26 mouse cellular contexts compared by ENCODE assay signal in the genomic region with DNA sequence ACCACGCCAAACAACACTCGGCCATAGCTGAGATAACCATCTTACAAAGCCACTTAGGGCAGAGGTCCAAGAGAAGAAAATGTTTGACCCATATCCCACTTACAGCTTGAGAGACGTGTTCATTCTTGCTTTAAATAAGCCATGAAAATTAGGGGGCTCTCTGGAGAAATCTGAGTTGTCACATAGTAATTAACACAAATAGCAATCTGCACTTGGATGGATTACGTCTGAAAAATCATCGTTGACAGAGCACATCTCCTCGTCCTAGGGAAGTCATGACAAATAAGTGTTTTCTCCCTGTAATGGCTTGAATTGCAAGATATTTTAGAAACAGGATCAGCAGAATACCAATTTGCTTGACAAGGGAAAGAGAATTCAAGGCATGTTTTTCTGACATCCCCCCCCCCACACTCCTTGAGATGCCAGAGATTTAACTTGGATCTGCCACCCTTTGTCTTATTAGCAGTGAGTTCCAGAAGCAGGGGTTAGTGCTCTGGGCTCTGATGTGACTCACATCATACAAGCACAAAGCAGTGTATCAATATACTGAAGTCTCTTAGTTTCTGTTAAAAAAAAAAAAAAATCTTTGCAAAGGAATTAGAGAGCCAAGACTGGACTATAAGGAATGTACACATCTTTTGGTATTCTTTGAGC.
A peak's percentile ranks its signal among the peaks of the same experiment; 100 is the strongest.
DNase-seq lines count a peak whose midpoint lies in the region; ATAC-seq and TF ChIP-seq lines count a peak whose summit lies in the region.
"Had no signal": no experiment of that assay in that cellular context is flagged by ENCODE, and none has a peak within 500 bp of the region (broad histone marks: within the 10 kb centered on the region; RNA-seq: fewer than 3 reads in every experiment).

No protein-coding gene starts in this region.

- H3K4me3 ChIP-seq in midbrain, postnatal 0 days (ENCODE audit: low read depth, low read length), result no peak overlapping the region
- H3K4me3 ChIP-seq in midbrain, embryonic 16.5 days (ENCODE audit: low read depth, low read length), result no peak overlapping the region
- no peak overlapping the region for H3K4me3 ChIP-seq in forebrain, postnatal 0 days (ENCODE audit: low read depth, low read length)
- no peak overlapping the region for H3K4me3 ChIP-seq in heart, adult 2 months
- H3K4me3 ChIP-seq in intestine, embryonic 16.5 days (ENCODE audit: low read length), result no peak overlapping the region
- H3K4me3 ChIP-seq: embryonic facial prominence, embryonic 12.5 days; erythroblast, embryonic 14.5 days; heart, embryonic 13.5 days; liver, embryonic 13.5 days; midbrain, embryonic 12.5 days; myocyte; neural tube, embryonic 13.5 days; stomach, embryonic 15.5 days had no signal

- H3K79me2 ChIP-seq in heart, adult 2 months (replicated peaks; ENCODE audit: control insufficient read depth, insufficient read depth, low read length), result no peaks in the 10 kb centered on the region

- H3K9me3 ChIP-seq in midbrain, postnatal 0 days (ENCODE audit: low read length), result no peaks in the 10 kb centered on the region
- no peaks in the 10 kb centered on the region for H3K9me3 ChIP-seq in midbrain, embryonic 16.5 days (replicated peaks; ENCODE audit: control insufficient read depth, low read length, poor library complexity, severe bottlenecking)
- H3K9me3 ChIP-seq in forebrain, postnatal 0 days (ENCODE audit: low read length), result no peaks in the 10 kb centered on the region
- H3K9me3 ChIP-seq in intestine, embryonic 16.5 days (ENCODE audit: control insufficient read depth, low read length), result no peaks in the 10 kb centered on the region
- H3K9me3 ChIP-seq: embryonic facial prominence, embryonic 12.5 days; heart, embryonic 13.5 days; liver, embryonic 13.5 days; midbrain, embryonic 12.5 days; neural tube, embryonic 13.5 days; stomach, embryonic 15.5 days had no signal

- WGBS in midbrain, postnatal 0 days, result 56% methylated on average over 6 of the region's 6 CpGs
- 59% methylated on average over 6 of the region's 6 CpGs for WGBS in midbrain, embryonic 16.5 days
- 21% methylated on average over 6 of the region's 6 CpGs for WGBS in forebrain, postnatal 0 days
- 57% methylated on average over 6 of the region's 6 CpGs for whole genome bisulfite sequencing in heart, adult 2 months
- 69% methylated on average over 6 of the region's 6 CpGs for WGBS in intestine, embryonic 16.5 days

- H3K27me3 ChIP-seq in midbrain, postnatal 0 days (ENCODE audit: insufficient read depth, low read length), result no peaks in the 10 kb centered on the region
- no peaks in the 10 kb centered on the region for H3K27me3 ChIP-seq in midbrain, embryonic 16.5 days (ENCODE audit: control insufficient read depth, insufficient read depth, low read depth, low read length)
- H3K27me3 ChIP-seq in forebrain, postnatal 0 days (ENCODE audit: insufficient read depth, low read length), result no peaks in the 10 kb centered on the region
- H3K27me3 ChIP-seq in heart, adult 2 months (ENCODE audit: control insufficient read depth, insufficient read depth, low read length), result no peaks in the 10 kb centered on the region
- H3K27me3 ChIP-seq in intestine, embryonic 16.5 days (replicated peaks; ENCODE audit: control insufficient read depth, insufficient read depth, low read length), result no peaks in the 10 kb centered on the region
- H3K27me3 ChIP-seq: embryonic facial prominence, embryonic 12.5 days; heart, embryonic 13.5 days; liver, embryonic 13.5 days; midbrain, embryonic 12.5 days; neural tube, embryonic 13.5 days; stomach, embryonic 15.5 days had no signal

- TF ChIP-seq POLR2A in heart, adult 2 months (IDR thresholded peaks at IDR 0.05; ENCODE audit: insufficient read depth, low read depth, low read length), result no peak

- no peak for TF ChIP-seq CTCF in midbrain, postnatal 0 days (IDR thresholded peaks at IDR 0.05)
- TF ChIP-seq CTCF in forebrain, postnatal 0 days (IDR thresholded peaks at IDR 0.05; ENCODE audit: low read depth), result no peak
- no peak for TF ChIP-seq CTCF in heart, adult 2 months (IDR thresholded peaks at IDR 0.05)

- intact Hi-C loops in heart, adult 2 months (cut with DNase I), result no loop called here

- no peak for TF ChIP-seq EP300 in heart, adult 2 months (IDR thresholded peaks at IDR 0.05; ENCODE audit: insufficient read depth, low read depth, low read length)

- no peak overlapping the region for H3K9ac ChIP-seq in midbrain, postnatal 0 days (replicated peaks; ENCODE audit: low read length, poor library complexity, severe bottlenecking)
- no peak overlapping the region for H3K9ac ChIP-seq in midbrain, embryonic 16.5 days (ENCODE audit: low read depth, low read length)
- H3K9ac ChIP-seq in forebrain, postnatal 0 days, result no peak overlapping the region
- H3K9ac ChIP-seq in heart, adult 2 months (ENCODE audit: low read depth, low read length), result no peak overlapping the region
- no peak overlapping the region for H3K9ac ChIP-seq in intestine, embryonic 16.5 days (ENCODE audit: low read depth, low read length)
- H3K9ac ChIP-seq: embryonic facial prominence, embryonic 12.5 days; heart, embryonic 13.5 days; liver, embryonic 13.5 days; midbrain, embryonic 12.5 days; neural tube, embryonic 13.5 days; stomach, embryonic 15.5 days had no signal

- DNase-seq in embryo, embryonic 10 days (ENCODE audit: low spot score), result peak; percentile 4
- DNase-seq in embryo, embryonic 9.5 days (ENCODE audit: extremely low spot score), result no peak
- DNase-seq in midbrain, postnatal 0 days (ENCODE audit: low spot score), result peak; percentile 48
- DNase-seq in forebrain, postnatal 0 days, result peak; percentile 25
- DNase-seq in heart, adult 2 months, result no peak
- DNase-seq: adrenal gland, postnatal 25 days; cerebellum, adult 11 months; cerebellum, postnatal 14 days; heart, postnatal 14 days; kidney, adult 18-20 months; layer of hippocampus, adult 9-11 months; liver, embryonic 13.5 days; lung, adult 2 months; lung, postnatal 14 days; right cerebral cortex, adult 18-20 months; thymus, adult 18-20 months; thymus, postnatal 4 days had no signal

- no peaks in the 10 kb centered on the region for H3K36me3 ChIP-seq in midbrain, postnatal 0 days (ENCODE audit: insufficient read depth, low read length)
- H3K36me3 ChIP-seq in midbrain, embryonic 16.5 days (ENCODE audit: control insufficient read depth, insufficient read depth, low read length), result no peaks in the 10 kb centered on the region
- H3K36me3 ChIP-seq in forebrain, postnatal 0 days (ENCODE audit: insufficient read depth), result no peaks in the 10 kb centered on the region
- H3K36me3 ChIP-seq in heart, adult 2 months (ENCODE audit: control insufficient read depth, insufficient read depth, low read length), result no peaks in the 10 kb centered on the region
- H3K36me3 ChIP-seq in intestine, embryonic 16.5 days (ENCODE audit: control insufficient read depth, insufficient read depth, low read length), result no peaks in the 10 kb centered on the region
- H3K36me3 ChIP-seq: embryonic facial prominence, embryonic 12.5 days; heart, embryonic 13.5 days; liver, embryonic 13.5 days; midbrain, embryonic 12.5 days; neural tube, embryonic 13.5 days; stomach, embryonic 15.5 days had no signal

- no peak overlapping the region for H3K4me2 ChIP-seq in midbrain, postnatal 0 days (ENCODE audit: low read depth, low read length, poor library complexity, severe bottlenecking)
- H3K4me2 ChIP-seq in midbrain, embryonic 16.5 days (ENCODE audit: low read length), result no peak overlapping the region
- H3K4me2 ChIP-seq in forebrain, postnatal 0 days (ENCODE audit: low read depth), result no peak overlapping the region
- no peak overlapping the region for H3K4me2 ChIP-seq in intestine, embryonic 16.5 days (ENCODE audit: low read depth, low read length)
- H3K4me2 ChIP-seq: embryonic facial prominence, embryonic 12.5 days; heart, embryonic 13.5 days; liver, embryonic 13.5 days; midbrain, embryonic 12.5 days; neural tube, embryonic 13.5 days; stomach, embryonic 15.5 days had no signal

- H3K27ac ChIP-seq in midbrain, postnatal 0 days (ENCODE audit: low read depth, low read length), result no peak overlapping the region
- H3K27ac ChIP-seq in midbrain, embryonic 16.5 days (ENCODE audit: low read length), result no peak overlapping the region
- no peak overlapping the region for H3K27ac ChIP-seq in forebrain, postnatal 0 days (ENCODE audit: low read depth, low read length)
- H3K27ac ChIP-seq in heart, adult 2 months, result no peak overlapping the region
- H3K27ac ChIP-seq in intestine, embryonic 16.5 days (ENCODE audit: low read length), result no peak overlapping the region
- H3K27ac ChIP-seq: embryonic facial prominence, embryonic 12.5 days; heart, embryonic 13.5 days; liver, embryonic 13.5 days; midbrain, embryonic 12.5 days; neural tube, embryonic 13.5 days; stomach, embryonic 15.5 days had no signal

- ATAC-seq in midbrain, postnatal 0 days (ENCODE audit: low FRiP score), result no peak
- ATAC-seq in midbrain, embryonic 16.5 days, result no peak
- peak; percentile 66; the same call in 1 of the 2 replicates for ATAC-seq in forebrain, postnatal 0 days
- no peak for ATAC-seq in intestine, embryonic 16.5 days

- H3K4me1 ChIP-seq in midbrain, postnatal 0 days (ENCODE audit: insufficient read depth, low read length), result no peaks in the 10 kb centered on the region
- H3K4me1 ChIP-seq in midbrain, embryonic 16.5 days (ENCODE audit: control insufficient read depth, insufficient read depth, low read length), result no peaks in the 10 kb centered on the region
- no peaks in the 10 kb centered on the region for H3K4me1 ChIP-seq in forebrain, postnatal 0 days (ENCODE audit: insufficient read depth)
- H3K4me1 ChIP-seq in heart, adult 2 months (ENCODE audit: control insufficient read depth, insufficient read depth, low read length), result no peaks in the 10 kb centered on the region
- H3K4me1 ChIP-seq in intestine, embryonic 16.5 days (ENCODE audit: control insufficient read depth, insufficient read depth, low read length), result no peaks in the 10 kb centered on the region
- H3K4me1 ChIP-seq: embryonic facial prominence, embryonic 12.5 days; heart, embryonic 13.5 days; liver, embryonic 13.5 days; midbrain, embryonic 12.5 days; neural tube, embryonic 13.5 days; stomach, embryonic 15.5 days had no signal

Comparison
In these comparisons a context has a peak if more than half of its experiments do, and no peak if none do; other contexts are left out.
1. DNase-seq: peak in embryo, embryonic 10 days (single experiment), midbrain, postnatal 0 days (single experiment) and forebrain, postnatal 0 days (single experiment); none in embryo, embryonic 9.5 days (single experiment) and heart, adult 2 months (0 of 2).